Mouse (Mus musculus): ENCODE data around the gene Cntnap2. TPM values are rescaled to one million over a fixed set of nuclear protein-coding genes. Genes with fewer than 3 reads are reported as not detected.

The Cntnap2 gene
- polyA plus RNA-seq, 1 experiment from 2014 or later: 0.75 TPM

DNA sequence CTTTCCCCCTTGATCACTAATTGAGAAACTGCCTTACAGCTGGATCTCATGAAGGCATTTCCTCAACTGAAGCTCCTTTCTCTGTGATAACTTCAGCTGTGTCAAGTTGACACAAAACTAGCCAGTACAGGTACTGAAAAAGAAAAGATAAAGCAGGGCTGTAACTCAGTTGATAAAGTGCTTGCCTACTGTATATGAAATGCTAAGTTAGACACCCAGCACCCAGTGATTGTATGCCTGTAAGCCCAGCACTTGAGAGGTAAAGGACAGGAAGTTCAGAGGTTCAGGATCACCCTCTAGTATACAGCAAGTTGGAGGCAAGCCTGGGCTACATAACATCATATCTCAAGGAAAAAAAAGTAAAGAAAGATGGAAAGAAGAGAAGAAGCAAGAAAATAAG, 2182.2 kb downstream of the Cntnap2 start:
- Histone ChIP-seq H3K27ac (replicated peaks; ENCODE audit: low read depth, low read length) (no peak overlapping the region), H3K4me2 (ENCODE audit: low read depth, severe bottlenecking) (no peak overlapping the region), H3K9me3 (ENCODE audit: control insufficient read depth, low read length) (no peaks in the 10 kb centered on the region), H3K4me1 (ENCODE audit: control insufficient read depth, insufficient read depth, low read length) (peaks cover 11% of the 10 kb centered on the region; the same call in 1 of the 2 replicates), H3K9ac (ENCODE audit: low read length) (no peak overlapping the region), H3K4me3 (ENCODE audit: low read depth, low read length) (no peak overlapping the region), H3K27me3 (ENCODE audit: control insufficient read depth, insufficient read depth, low read length) (no peaks in the 10 kb centered on the region), H3K36me3 (ENCODE audit: control insufficient read depth, insufficient read depth, low read length) (no peaks in the 10 kb centered on the region)
- DNase-seq (ENCODE audit: low spot score) (no peak), ATAC-seq (ENCODE audit: insufficient number of reproducible peaks, low FRiP score, low TSS enrichment, low read depth) (no peak)

- no peak overlapping the region for H3K9ac ChIP-seq (ENCODE audit: low read length)
- no peak overlapping the region for H3K27ac ChIP-seq (replicated peaks; ENCODE audit: low read depth, low read length)
- DNase-seq (ENCODE audit: low spot score) (peak; percentile 74), ATAC-seq (ENCODE audit: insufficient number of reproducible peaks, low FRiP score, low TSS enrichment, low read depth) (peak; percentile 85)
- WGBS: 16% methylated on average over 6 of the region's 6 CpGs
- H3K27me3 ChIP-seq (ENCODE audit: control insufficient read depth, insufficient read depth, low read length): no peaks in the 10 kb centered on the region
- H3K4me3 ChIP-seq (ENCODE audit: low read depth, low read length): no peak overlapping the region
- H3K36me3 ChIP-seq (ENCODE audit: control insufficient read depth, insufficient read depth, low read length): no peaks in the 10 kb centered on the region
- H3K4me1 ChIP-seq (ENCODE audit: control insufficient read depth, insufficient read depth, low read length): peaks cover 11% of the 10 kb centered on the region; the same call in 1 of the 2 replicates
- H3K9me3 ChIP-seq (ENCODE audit: control insufficient read depth, low read length): no peaks in the 10 kb centered on the region
- H3K4me2 ChIP-seq (ENCODE audit: low read depth, severe bottlenecking): no peak overlapping the region
Measured at GRCm38 (mm10) chr6:47243863-47244606, 2184.9 kb downstream of the Cntnap2 start.

DNA sequence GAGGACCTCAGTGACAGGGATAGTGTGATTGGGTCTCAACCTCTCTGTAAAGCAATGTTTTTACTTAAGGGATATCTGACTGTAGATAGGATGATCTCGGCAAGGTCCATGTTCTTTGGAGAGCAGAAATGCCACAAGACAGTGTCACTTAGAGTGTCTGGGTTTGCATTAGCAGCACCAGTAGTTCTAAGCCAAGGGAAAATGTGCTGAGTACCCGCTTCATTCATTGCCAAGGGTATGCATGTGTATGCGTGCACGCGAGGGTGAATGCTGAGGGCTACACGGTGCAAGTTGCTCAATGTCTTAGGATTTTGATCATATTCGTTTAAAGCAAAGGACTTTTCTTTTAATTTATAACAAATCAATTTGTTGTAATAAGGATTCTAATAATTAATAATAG, 2185.5 kb downstream of the Cntnap2 start:
- no peak overlapping the region for H3K27ac ChIP-seq (replicated peaks; ENCODE audit: low read depth, low read length)
- H3K36me3 ChIP-seq (ENCODE audit: control insufficient read depth, insufficient read depth, low read length): no peaks in the 10 kb centered on the region
- H3K9me3 ChIP-seq (ENCODE audit: control insufficient read depth, low read length): no peaks in the 10 kb centered on the region
- no peak overlapping the region for H3K4me2 ChIP-seq (ENCODE audit: low read depth, severe bottlenecking)
- no peak overlapping the region for H3K4me3 ChIP-seq (ENCODE audit: low read depth, low read length)
- no peak overlapping the region for H3K9ac ChIP-seq (ENCODE audit: low read length)
- no peaks in the 10 kb centered on the region for H3K27me3 ChIP-seq (ENCODE audit: control insufficient read depth, insufficient read depth, low read length)
- H3K4me1 ChIP-seq (ENCODE audit: control insufficient read depth, insufficient read depth, low read length): peaks cover 8% of the 10 kb centered on the region; the same call in 1 of the 2 replicates
- no peak for DNase-seq (ENCODE audit: low spot score)
- WGBS: 27% methylated on average over 7 of the region's 7 CpGs
- ATAC-seq (ENCODE audit: insufficient number of reproducible peaks, low FRiP score, low TSS enrichment, low read depth): peak; percentile 48; the same call in 1 of the 2 replicates

GRCm38 (mm10) chr6:47255270-47255669, 2196.1 kb downstream of the Cntnap2 start:
- ATAC-seq (ENCODE audit: insufficient number of reproducible peaks, low FRiP score, low TSS enrichment, low read depth): no peak
- Histone ChIP-seq H3K27me3 (ENCODE audit: control insufficient read depth, insufficient read depth, low read length) (no peaks in the 10 kb centered on the region), H3K9me3 (ENCODE audit: control insufficient read depth, low read length) (no peaks in the 10 kb centered on the region), H3K4me2 (ENCODE audit: low read depth, severe bottlenecking) (no peak overlapping the region), H3K4me1 (ENCODE audit: control insufficient read depth, insufficient read depth, low read length) (peaks cover 19% of the 10 kb centered on the region), H3K36me3 (ENCODE audit: control insufficient read depth, insufficient read depth, low read length) (no peaks in the 10 kb centered on the region), H3K27ac (replicated peaks; ENCODE audit: low read depth, low read length) (no peak overlapping the region), H3K4me3 (ENCODE audit: low read depth, low read length) (no peak overlapping the region), H3K9ac (ENCODE audit: low read length) (no peak overlapping the region)
- no peak for DNase-seq (ENCODE audit: low spot score)
- 87% methylated on average over 2 of the region's 2 CpGs for WGBS

GRCm38 (mm10) chr6:47256227-47256887, 2197.2 kb downstream of the Cntnap2 start:
- no peak for DNase-seq (ENCODE audit: low spot score)
- H3K27me3 ChIP-seq (ENCODE audit: control insufficient read depth, insufficient read depth, low read length): no peaks in the 10 kb centered on the region
- H3K4me2 ChIP-seq (ENCODE audit: low read depth, severe bottlenecking): no peak overlapping the region
- no peak for ATAC-seq (ENCODE audit: insufficient number of reproducible peaks, low FRiP score, low TSS enrichment, low read depth)
- H3K27ac ChIP-seq (replicated peaks; ENCODE audit: low read depth, low read length): 0 out of 2 replicates have a peak overlapping the region, but pooled peaks have one; percentile 1
- 78% methylated on average over 4 of the region's 4 CpGs for WGBS
- H3K9ac ChIP-seq (ENCODE audit: low read length): no peak overlapping the region
- H3K36me3 ChIP-seq (ENCODE audit: control insufficient read depth, insufficient read depth, low read length): no peaks in the 10 kb centered on the region
- H3K9me3 ChIP-seq (ENCODE audit: control insufficient read depth, low read length): no peaks in the 10 kb centered on the region
- peaks cover 19% of the 10 kb centered on the region for H3K4me1 ChIP-seq (ENCODE audit: control insufficient read depth, insufficient read depth, low read length)
- no peak overlapping the region for H3K4me3 ChIP-seq (ENCODE audit: low read depth, low read length)

DNA sequence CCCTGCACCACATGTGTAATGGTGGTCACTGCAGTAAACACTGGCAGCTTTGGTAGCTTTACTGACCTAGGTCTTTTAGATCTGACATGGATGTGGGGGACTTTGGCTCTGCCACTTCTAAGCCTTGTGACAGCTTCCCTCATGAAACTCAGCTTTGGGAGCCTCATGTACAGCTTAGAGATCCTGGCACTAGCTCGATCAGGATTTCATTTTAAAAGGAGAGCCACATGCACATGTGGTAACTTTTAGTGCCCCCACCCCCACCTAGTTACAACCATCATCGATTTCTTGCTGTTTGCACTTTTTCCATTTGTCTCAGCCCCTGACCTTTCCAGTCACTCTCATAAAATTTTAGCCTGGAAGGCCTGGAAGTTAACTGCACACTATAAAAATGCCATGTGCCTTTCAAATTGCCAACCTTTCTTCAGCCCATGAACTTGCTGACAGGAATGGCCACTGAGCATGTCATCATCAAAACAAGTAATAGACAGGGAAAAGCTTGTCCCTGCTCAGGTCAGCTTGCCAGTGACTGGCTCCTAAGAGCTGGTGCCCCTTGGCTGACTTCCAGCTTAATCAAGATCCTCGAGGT, 2197.9 kb downstream of the Cntnap2 start:
- Histone ChIP-seq H3K9ac (ENCODE audit: low read length) (no peak overlapping the region), H3K4me3 (ENCODE audit: low read depth, low read length) (no peak overlapping the region), H3K36me3 (ENCODE audit: control insufficient read depth, insufficient read depth, low read length) (no peaks in the 10 kb centered on the region), H3K4me2 (ENCODE audit: low read depth, severe bottlenecking) (no peak overlapping the region), H3K27ac (replicated peaks; ENCODE audit: low read depth, low read length) (0 out of 2 replicates have a peak overlapping the region, but pooled peaks have one; percentile 1), H3K9me3 (ENCODE audit: control insufficient read depth, low read length) (no peaks in the 10 kb centered on the region), H3K4me1 (ENCODE audit: control insufficient read depth, insufficient read depth, low read length) (peaks cover 19% of the 10 kb centered on the region), H3K27me3 (ENCODE audit: control insufficient read depth, insufficient read depth, low read length) (no peaks in the 10 kb centered on the region)
- DNase-seq (ENCODE audit: low spot score) (peak; percentile 66), ATAC-seq (ENCODE audit: insufficient number of reproducible peaks, low FRiP score, low TSS enrichment, low read depth) (peak; percentile 71)
- 11% methylated on average over 3 of the region's 3 CpGs for WGBS

DNA sequence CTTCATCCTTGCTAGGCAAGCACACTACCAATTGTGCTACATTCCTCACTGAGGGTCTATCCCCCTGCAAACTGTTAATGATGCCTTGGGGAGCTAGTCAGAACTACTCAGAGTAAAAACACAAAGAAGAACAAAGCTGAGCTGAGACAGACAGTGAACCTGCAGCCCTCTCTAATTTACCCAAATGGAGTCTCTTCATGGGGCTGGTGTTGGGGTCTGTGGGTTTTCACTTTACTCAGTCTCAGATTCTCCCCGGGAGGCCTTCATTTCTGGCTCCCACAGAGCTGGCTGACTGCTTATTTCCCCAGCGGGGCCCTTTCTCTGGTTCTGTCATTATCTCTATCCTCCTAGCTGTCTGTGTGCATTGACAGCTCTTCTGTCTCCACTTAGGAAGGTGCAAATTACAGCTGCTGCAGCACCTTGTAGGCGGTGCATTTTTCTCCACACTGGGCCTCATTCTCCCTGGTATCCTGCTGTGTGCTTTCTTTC, 2200.5 kb downstream of the Cntnap2 start:
- Histone ChIP-seq H3K27me3 (ENCODE audit: control insufficient read depth, insufficient read depth, low read length) (no peaks in the 10 kb centered on the region), H3K36me3 (ENCODE audit: control insufficient read depth, insufficient read depth, low read length) (no peaks in the 10 kb centered on the region), H3K4me2 (ENCODE audit: low read depth, severe bottlenecking) (no peak overlapping the region), H3K9me3 (ENCODE audit: control insufficient read depth, low read length) (no peaks in the 10 kb centered on the region), H3K4me3 (ENCODE audit: low read depth, low read length) (no peak overlapping the region), H3K4me1 (ENCODE audit: control insufficient read depth, insufficient read depth, low read length) (peaks cover 13% of the 10 kb centered on the region), H3K27ac (replicated peaks; ENCODE audit: low read depth, low read length) (no peak overlapping the region), H3K9ac (ENCODE audit: low read length) (no peak overlapping the region)
- ATAC-seq (ENCODE audit: insufficient number of reproducible peaks, low FRiP score, low TSS enrichment, low read depth) (no peak), DNase-seq (ENCODE audit: low spot score) (no peak)
- 5% methylated on average over 3 of the region's 3 CpGs for WGBS

- 63% methylated on average over 3 of the region's 3 CpGs for WGBS
- Histone ChIP-seq H3K36me3 (ENCODE audit: control insufficient read depth, insufficient read depth, low read length) (no peaks in the 10 kb centered on the region), H3K27me3 (ENCODE audit: control insufficient read depth, insufficient read depth, low read length) (no peaks in the 10 kb centered on the region), H3K4me2 (ENCODE audit: low read depth, severe bottlenecking) (no peak overlapping the region), H3K4me3 (ENCODE audit: low read depth, low read length) (no peak overlapping the region), H3K9ac (ENCODE audit: low read length) (no peak overlapping the region), H3K4me1 (ENCODE audit: control insufficient read depth, insufficient read depth, low read length) (no peaks in the 10 kb centered on the region), H3K27ac (replicated peaks; ENCODE audit: low read depth, low read length) (no peak overlapping the region), H3K9me3 (ENCODE audit: control insufficient read depth, low read length) (no peaks in the 10 kb centered on the region)
- no peak for ATAC-seq (ENCODE audit: insufficient number of reproducible peaks, low FRiP score, low TSS enrichment, low read depth)
- no peak for DNase-seq (ENCODE audit: low spot score)
Measured at GRCm38 (mm10) chr6:47267236-47267635, 2208.1 kb downstream of the Cntnap2 start.
